In genomic region chrX:151782939-151783338, GRCm38 (mm10) we compare ENCODE assay signal across 28 mouse cellular contexts. TPM values are rescaled to one million over a fixed set of nuclear protein-coding genes. Genes with fewer than 3 reads are reported as not detected.
DNase-seq lines count a peak whose midpoint lies in the region; ATAC-seq lines count a peak whose summit lies in the region.
"Had no signal": no experiment of that assay in that cellular context is flagged by ENCODE, and none has a peak within 500 bp of the region (broad histone marks: within the 10 kb centered on the region; RNA-seq: fewer than 3 reads in every experiment).

No protein-coding gene starts in this region.

- no peaks in the 10 kb centered on the region for H3K9me3 ChIP-seq in liver, embryonic 12.5 days (replicated peaks)
- H3K9me3 ChIP-seq in midbrain, embryonic 16.5 days (replicated peaks; ENCODE audit: control insufficient read depth, low read length, poor library complexity, severe bottlenecking) = no peaks in the 10 kb centered on the region
- H3K9me3 ChIP-seq: embryonic facial prominence, embryonic 10.5 days; embryonic facial prominence, embryonic 13.5 days; forebrain, embryonic 10.5 days; forebrain, embryonic 13.5 days; hindbrain, embryonic 12.5 days; hindbrain, embryonic 15.5 days had no signal

- no peaks in the 10 kb centered on the region for H3K36me3 ChIP-seq in liver, embryonic 12.5 days
- H3K36me3 ChIP-seq in midbrain, embryonic 16.5 days (ENCODE audit: control insufficient read depth, insufficient read depth, low read length) = no peaks in the 10 kb centered on the region
- H3K36me3 ChIP-seq: embryonic facial prominence, embryonic 10.5 days; embryonic facial prominence, embryonic 13.5 days; forebrain, embryonic 10.5 days; hindbrain, embryonic 12.5 days; hindbrain, embryonic 15.5 days had no signal

- ATAC-seq in activated CD4-positive, CD25-positive, alpha-beta regulatory T cell, adult 4 months = peak; percentile 61
- ATAC-seq in liver, embryonic 12.5 days = no peak
- ATAC-seq in midbrain, embryonic 16.5 days = no peak
- ATAC-seq in erythroid progenitor cell, adult 5-6 weeks (replicated peaks; ENCODE audit: low FRiP score, poor library complexity, severe bottlenecking) = no peak
- ATAC-seq: forebrain, embryonic 13.5 days; forebrain, postnatal 0 days; intestine, embryonic 16.5 days; Patski had no signal

- H3K27ac ChIP-seq in liver, embryonic 12.5 days = no peak overlapping the region
- H3K27ac ChIP-seq in midbrain, embryonic 16.5 days (ENCODE audit: low read length) = no peak overlapping the region
- H3K27ac ChIP-seq: embryonic facial prominence, embryonic 10.5 days; embryonic facial prominence, embryonic 13.5 days; forebrain, embryonic 10.5 days; forebrain, embryonic 13.5 days; gastrocnemius, adult 2 months; hindbrain, embryonic 12.5 days; hindbrain, embryonic 15.5 days had no signal

- H3K9ac ChIP-seq in liver, embryonic 12.5 days = no peak overlapping the region
- H3K9ac ChIP-seq in midbrain, embryonic 16.5 days (ENCODE audit: low read depth, low read length) = no peak overlapping the region
- H3K9ac ChIP-seq: embryonic facial prominence, embryonic 13.5 days; forebrain, embryonic 13.5 days; forebrain, postnatal 0 days; hindbrain, embryonic 12.5 days; hindbrain, embryonic 15.5 days had no signal

- WGBS in liver, embryonic 12.5 days (ENCODE audit: insufficient replicate concordance) = 59% methylated on average over 4 of the region's 4 CpGs
- 80% methylated on average over 4 of the region's 4 CpGs for WGBS in midbrain, embryonic 16.5 days

- no peak overlapping the region for H3K4me3 ChIP-seq in liver, embryonic 12.5 days
- H3K4me3 ChIP-seq in midbrain, embryonic 16.5 days (ENCODE audit: low read depth, low read length) = no peak overlapping the region
- H3K4me3 ChIP-seq: embryonic facial prominence, embryonic 10.5 days; embryonic facial prominence, embryonic 13.5 days; erythroblast, embryonic 14.5 days; forebrain, embryonic 10.5 days; forebrain, embryonic 13.5 days; gastrocnemius, adult 2 months; hindbrain, embryonic 12.5 days; hindbrain, embryonic 15.5 days had no signal

- H3K4me2 ChIP-seq in liver, embryonic 12.5 days = no peak overlapping the region
- H3K4me2 ChIP-seq in midbrain, embryonic 16.5 days (ENCODE audit: low read length) = no peak overlapping the region
- H3K4me2 ChIP-seq: embryonic facial prominence, embryonic 13.5 days; forebrain, embryonic 13.5 days; heart, embryonic 11.5 days; hindbrain, embryonic 12.5 days; hindbrain, embryonic 15.5 days had no signal

- H3K4me1 ChIP-seq in liver, embryonic 12.5 days = no peaks in the 10 kb centered on the region
- no peaks in the 10 kb centered on the region for H3K4me1 ChIP-seq in midbrain, embryonic 16.5 days (ENCODE audit: control insufficient read depth, insufficient read depth, low read length)
- H3K4me1 ChIP-seq: embryonic facial prominence, embryonic 10.5 days; embryonic facial prominence, embryonic 13.5 days; forebrain, embryonic 10.5 days; forebrain, embryonic 13.5 days; hindbrain, embryonic 12.5 days; hindbrain, embryonic 15.5 days had no signal

- DNase-seq in adrenal gland, adult 2 months = peak; percentile 3
- DNase-seq in adrenal gland, postnatal 25 days = no peak
- DNase-seq in kidney, adult 9 months = peak; percentile 22
- no peak for DNase-seq in kidney, adult 8-10 months
- DNase-seq: adrenal gland, adult 8-10 months; cerebellum, adult 11-12 months; cerebellum, adult 8-10 months; cerebellum, postnatal 10 days; cerebellum, postnatal 36 days; embryo, embryonic 11 days; forebrain, postnatal 0 days; gastrocnemius, adult 2 months; gastrocnemius, postnatal 14 days; heart, adult 11 months had no signal

- H3K27me3 ChIP-seq in liver, embryonic 12.5 days (replicated peaks) = no peaks in the 10 kb centered on the region
- H3K27me3 ChIP-seq in midbrain, embryonic 16.5 days (ENCODE audit: control insufficient read depth, insufficient read depth, low read depth, low read length) = 0 out of 2 replicates have a peak, but pooled peaks cover 4% of the 10 kb centered on the region
- H3K27me3 ChIP-seq: hindbrain, embryonic 15.5 days had no signal

RNA-seq across cellular contexts. Expression of gene Huwe1, which starts 17.7 kb away (rescaled TPM):
- 100 to 1,000 TPM; 168 to 196 TPM for total RNA-seq in adrenal gland, adult 2 months (2021)
- polyA plus RNA-seq in adrenal gland, adult 2 months (2012; rRNA removed) = 37.4 and 48.3 TPM in 2 replicates
- total RNA-seq in adrenal gland, postnatal 25 days (2021) = 220 and 240 TPM in 2 replicates
- polyA plus RNA-seq in activated CD4-positive, CD25-positive, alpha-beta regulatory T cell, adult 4 months (2017; shearing (Covaris generic)) = 10 to 100 TPM; 45.3 to 56.5 TPM
- polyA plus RNA-seq in liver, embryonic 12.5 days (2016; fragmentation: Nextera tagmentation; extraction: Ambion mirVana) = 25.7 and 26.0 TPM in 2 replicates
- polyA plus RNA-seq in midbrain, embryonic 16.5 days (2015; fragmentation: Nextera tagmentation; extraction: Ambion mirVana) = 46.3 and 55.9 TPM in 2 replicates
- total RNA-seq in erythroid progenitor cell, adult 5-6 weeks (2015; ENCODE audit: low replicate concordance) = 89.0 and 101 TPM in 2 replicates
- 95.2 and 165 TPM in 2 replicates for total RNA-seq in erythroid progenitor cell, adult 5-6 weeks (2017; ENCODE audit: low replicate concordance)

Comparison
In these comparisons a context has a peak if more than half of its experiments do, and no peak if none do; other contexts are left out.
1. DNase-seq: peak in adrenal gland, adult 2 months (single experiment) and kidney, adult 9 months (single experiment); none in adrenal gland, postnatal 25 days (single experiment) and kidney, adult 8-10 months (0 of 2).